Mouse (Mus musculus) heart, postnatal 0 days (tissue): ENCODE results near the gene Hdgfl2. TPM values are rescaled to one million over a fixed set of nuclear protein-coding genes. Genes with fewer than 3 reads are reported as not detected.

Source experiments
- ATAC-seq: fragments of 200-750 bp; cut with Nextera tagmentation; 2 replicates; pipeline ENCODE4 v1.8.0; 2017; ENCODE audit warnings: low read depth, moderate number of reproducible peaks, moderate library complexity; ENCODE audit not compliant: insufficient read depth
- DNase-seq: peaks from one replicate; pipeline ENCODE4 v3.0.0-alpha.2; 2016; ENCODE audit warnings: low spot score
- H3K27ac ChIP-seq: fragments of 300-500 bp; sonication (generic); 2 replicates; pipeline ENCODE4 v1.5.1; 2014; ENCODE audit warnings: low read depth, mild to moderate bottlenecking
- H3K27me3 ChIP-seq: fragments of 300-500 bp; sonication (generic); 2 replicates; pipeline ENCODE4 v1.6.1; 2014; ENCODE audit warnings: low read length, mixed read lengths; ENCODE audit not compliant: control insufficient read depth, insufficient read depth
- H3K36me3 ChIP-seq: fragments of 300-500 bp; sonication (generic); replicated peaks from 2 replicates; pipeline ENCODE4 v1.6.1; 2014; ENCODE audit warnings: low read length, mixed read lengths; ENCODE audit not compliant: control insufficient read depth, insufficient read depth
- H3K4me1 ChIP-seq: fragments of 300-500 bp; sonication (generic); 2 replicates; pipeline ENCODE4 v1.6.1; 2014; ENCODE audit warnings: antibody characterized with exemption; ENCODE audit not compliant: control insufficient read depth, insufficient read depth
- H3K4me2 ChIP-seq: fragments of 300-500 bp; sonication (generic); 2 replicates; pipeline ENCODE4 v1.6.1; 2014; ENCODE audit warnings: low read depth, mild to moderate bottlenecking, low read length, moderate library complexity
- H3K4me3 ChIP-seq: fragments of 300-500 bp; sonication (generic); 2 replicates; pipeline ENCODE4 v1.5.1; 2014; ENCODE audit warnings: low read depth, low read length
- H3K9ac ChIP-seq: fragments of 300-500 bp; sonication (generic); replicated peaks from 2 replicates; pipeline ENCODE4 v1.6.1; 2014; ENCODE audit warnings: low read depth, low read length, mixed read lengths
- H3K9me3 ChIP-seq: fragments of 300-500 bp; sonication (generic); replicated peaks from 2 replicates; pipeline ENCODE4 v1.6.1; 2016; ENCODE audit warnings: low read length; ENCODE audit not compliant: control insufficient read depth
- CTCF ChIP-seq: IDR thresholded peaks from 2 replicates; pipeline ENCODE4 v1.5.1; 2016; ENCODE audit warnings: antibody characterized with exemption, control low read depth, low read depth
- EP300 ChIP-seq: IDR thresholded peaks from 2 replicates; pipeline ENCODE4 v1.6.1; 2016; ENCODE audit warnings: antibody characterized with exemption, low read depth
- WGBS: fragments of 180-500 bp; shearing (Covaris S2); extraction: QIAGEN DNeasy Blood & Tissue Kit; methylation state at CpG from one replicate; pipeline ENCODE4 v1.1.7; 2014; 5-methylcytosine and 5-hydroxymethylcytosine counted together
- polyA plus RNA-seq: library from polyadenylated mRNA; unstranded; fragments of >200 nt; fragmentation: Nextera tagmentation; extraction: Ambion mirVana; gene quantifications from 2 replicates; pipeline ENCODE4 v1.2.1, GENCODE M21; 2015
- total RNA-seq: library from RNA; depleted of rRNA; stranded (reverse); fragments of >200 nt; gene quantifications from 2 replicates; pipeline ENCODE4 v1.2.3, GENCODE M21; 2014; ENCODE audit warnings: low replicate concordance

The Hdgfl2 gene
- total and polyA plus RNA-seq, 2 experiments from 2014 or later, result 35.9 to 52.1 TPM

GRCm38 (mm10) chr17:56133457-56134363, 54.3 kb downstream of the Hdgfl2 start:
- Histone ChIP-seq H3K27me3 (peaks cover 14% of the 10 kb centered on the region), H3K4me3 (peak overlapping the region; percentile 32), H3K4me2 (peak overlapping the region; percentile 63), H3K9ac (peak overlapping the region; percentile 37; the same call in 1 of the 2 replicates), H3K9me3 (0 out of 2 replicates have a peak, but pooled peaks cover 5% of the 10 kb centered on the region), H3K4me1 (peaks cover 10% of the 10 kb centered on the region), H3K27ac (peak overlapping the region; percentile 85), H3K36me3 (no peaks in the 10 kb centered on the region)
- DNase-seq (peak; percentile 79), ATAC-seq (peak; percentile 77)
- TF ChIP-seq EP300, result peak; percentile 73; the same call in 1 of the 2 replicates
- no peak for TF ChIP-seq CTCF
- WGBS, result 19% methylated on average over 18 of the region's 21 CpGs

GRCm38 (mm10) chr17:56134463-56134971, 55.1 kb downstream of the Hdgfl2 start:
- DNase-seq (peak; percentile 37), ATAC-seq (no peak)
- 1% methylated on average over 27 of the region's 27 CpGs for WGBS
- no peak overlapping the region for H3K9ac ChIP-seq
- no peaks in the 10 kb centered on the region for H3K36me3 ChIP-seq
- TF ChIP-seq EP300, result no peak
- TF ChIP-seq CTCF, result peak; percentile 67
- peak overlapping the region; percentile 32 for H3K4me3 ChIP-seq
- H3K4me1 ChIP-seq, result peaks cover 11% of the 10 kb centered on the region
- peaks cover 22% of the 10 kb centered on the region for H3K27me3 ChIP-seq
- peak overlapping the region; percentile 63 for H3K4me2 ChIP-seq
- H3K9me3 ChIP-seq, result 0 out of 2 replicates have a peak, but pooled peaks cover 5% of the 10 kb centered on the region
- peak overlapping the region; percentile 85 for H3K27ac ChIP-seq

- TF ChIP-seq CTCF (no peak), EP300 (no peak)
Measured at GRCm38 (mm10) chr17:56136558-56136957, 57.1 kb downstream of the Hdgfl2 start.

GRCm38 (mm10) chr17:56137839-56138613, 58.6 kb downstream of the Hdgfl2 start:
- ATAC-seq (no peak), DNase-seq (no peak)
- 25% methylated on average over 25 of the region's 25 CpGs for WGBS
- H3K4me2 ChIP-seq, result peak overlapping the region; percentile 24; the same call in 1 of the 2 replicates
- H3K27me3 ChIP-seq, result peaks cover 57% of the 10 kb centered on the region
- H3K4me3 ChIP-seq, result no peak overlapping the region
- H3K4me1 ChIP-seq, result peaks cover 20% of the 10 kb centered on the region
- no peak overlapping the region for H3K27ac ChIP-seq
- H3K9ac ChIP-seq, result no peak overlapping the region
- TF ChIP-seq CTCF (no peak), EP300 (no peak)
- H3K9me3 ChIP-seq, result no peaks in the 10 kb centered on the region
- no peaks in the 10 kb centered on the region for H3K36me3 ChIP-seq

More at GRCm38 (mm10) chr17:56136558-56136957, 57.1 kb downstream of the Hdgfl2 start:
- Histone ChIP-seq H3K4me3 (no peak overlapping the region), H3K9me3 (no peaks in the 10 kb centered on the region), H3K4me2 (no peak overlapping the region), H3K9ac (no peak overlapping the region), H3K36me3 (no peaks in the 10 kb centered on the region), H3K27me3 (peaks cover 43% of the 10 kb centered on the region), H3K4me1 (peaks cover 15% of the 10 kb centered on the region), H3K27ac (no peak overlapping the region)
- DNase-seq (no peak), ATAC-seq (no peak)
- 66% methylated on average over 7 of the region's 7 CpGs for WGBS

GRCm38 (mm10) chr17:56139355-56139754, 59.9 kb downstream of the Hdgfl2 start:
- H3K4me2 ChIP-seq, result peak overlapping the region; percentile 94
- H3K4me3 ChIP-seq, result peak overlapping the region; percentile 60
- 20% methylated on average over 14 of the region's 21 CpGs for WGBS
- no peak for DNase-seq
- H3K4me1 ChIP-seq, result peaks cover 13% of the 10 kb centered on the region
- no peak for ATAC-seq
- H3K27me3 ChIP-seq, result peaks cover 70% of the 10 kb centered on the region
- no peaks in the 10 kb centered on the region for H3K36me3 ChIP-seq
- no peak overlapping the region for H3K27ac ChIP-seq
- peak overlapping the region; percentile 37; the same call in 1 of the 2 replicates for H3K9ac ChIP-seq
- TF ChIP-seq EP300, result no peak
- TF ChIP-seq CTCF, result no peak
- H3K9me3 ChIP-seq, result no peaks in the 10 kb centered on the region
